Mouse (Mus musculus) G1E (cell line): ENCODE data around the gene Carns1.

ENCODE experiments used
- CTCF ChIP-seq: IDR thresholded peaks from 2 replicates; pipeline ENCODE4 v1.5.1; 2012; ENCODE audit warnings: low read depth, low read length, inconsistent platforms, mixed read lengths
- GATA1 ChIP-seq: IDR thresholded peaks from 2 replicates; pipeline ENCODE4 v1.6.1; 2012; ENCODE audit warnings: borderline replicate concordance, low read length, inconsistent platforms, mixed read lengths
- GATA2 ChIP-seq: IDR thresholded peaks from 2 replicates; pipeline ENCODE4 v1.6.1; 2012; ENCODE audit warnings: low read depth, low read length, inconsistent platforms, borderline replicate concordance
- POLR2AphosphoS5 ChIP-seq: IDR thresholded peaks from 2 replicates; pipeline ENCODE4 v1.6.1; 2012; ENCODE audit warnings: low read depth, low read length, inconsistent platforms; ENCODE audit not compliant: insufficient replicate concordance
- TAL1 ChIP-seq: conservative IDR thresholded peaks from 2 replicates; pipeline ENCODE4 v1.6.1; 2012; ENCODE audit warnings: low read depth, low read length, inconsistent platforms, mixed read lengths

DNA sequence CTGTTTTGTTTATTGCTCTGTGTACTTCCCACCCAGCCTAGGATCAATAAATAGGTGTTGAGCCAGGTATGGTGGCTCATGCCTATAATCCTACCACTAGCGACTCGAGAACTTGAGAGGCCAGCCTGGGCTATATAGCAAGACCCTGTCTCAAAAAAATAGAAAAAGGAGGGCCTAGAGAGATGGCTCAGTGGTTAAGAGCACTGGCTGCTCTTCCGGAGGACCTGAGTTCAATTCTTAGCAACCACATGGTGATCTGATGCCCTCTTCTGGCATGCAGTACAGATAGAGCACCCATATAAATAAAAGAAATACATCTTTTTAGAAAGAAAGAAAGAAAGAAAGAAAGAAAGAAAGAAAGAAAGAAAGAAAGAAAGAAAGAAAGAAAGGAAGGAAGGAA lies 27.9 kb upstream of the Carns1 start:
- no peak for TF ChIP-seq GATA1
- TF ChIP-seq CTCF, result no peak
- TF ChIP-seq TAL1, result no peak
- TF ChIP-seq POLR2AphosphoS5, result no peak
- TF ChIP-seq GATA2, result no peak
